Mouse (Mus musculus) lung, postnatal 0 days (tissue): Measurements from ENCODE around the gene Tma16.

Source experiments
- CTCF ChIP-seq: IDR thresholded peaks from 2 replicates; pipeline ENCODE4 v1.5.1; 2016; ENCODE audit warnings: antibody characterized with exemption, mild to moderate bottlenecking
- EP300 ChIP-seq: IDR thresholded peaks from 2 replicates; pipeline ENCODE4 v1.6.1; 2016; ENCODE audit warnings: antibody characterized with exemption, mild to moderate bottlenecking, control low read depth

DNA sequence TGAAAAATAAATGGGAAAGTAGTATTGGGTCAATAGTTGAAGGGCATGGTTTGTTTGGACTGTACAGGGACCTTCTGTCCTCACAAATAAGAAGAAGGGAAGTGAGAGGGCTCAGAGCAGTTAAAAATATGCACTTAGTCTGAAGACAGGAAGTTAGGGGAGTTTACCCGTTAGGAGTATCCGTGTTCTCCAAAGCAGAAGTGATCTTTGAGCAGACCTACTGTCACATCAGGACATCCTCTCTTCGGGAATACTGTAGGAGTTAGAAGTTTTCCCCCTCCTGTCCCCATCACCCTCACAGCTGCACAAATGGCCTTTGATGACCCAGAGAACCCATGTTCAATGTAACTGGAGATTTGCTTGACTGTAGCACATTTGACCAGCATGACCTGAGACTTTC, 48.4 kb downstream of the Tma16 start:
- TF ChIP-seq CTCF (no peak), EP300 (no peak)
